Mouse (Mus musculus): Measurements from ENCODE around the gene Ncstn.
A peak's percentile ranks its signal among the peaks of the same experiment; 100 is the strongest.

The Ncstn gene

DNA sequence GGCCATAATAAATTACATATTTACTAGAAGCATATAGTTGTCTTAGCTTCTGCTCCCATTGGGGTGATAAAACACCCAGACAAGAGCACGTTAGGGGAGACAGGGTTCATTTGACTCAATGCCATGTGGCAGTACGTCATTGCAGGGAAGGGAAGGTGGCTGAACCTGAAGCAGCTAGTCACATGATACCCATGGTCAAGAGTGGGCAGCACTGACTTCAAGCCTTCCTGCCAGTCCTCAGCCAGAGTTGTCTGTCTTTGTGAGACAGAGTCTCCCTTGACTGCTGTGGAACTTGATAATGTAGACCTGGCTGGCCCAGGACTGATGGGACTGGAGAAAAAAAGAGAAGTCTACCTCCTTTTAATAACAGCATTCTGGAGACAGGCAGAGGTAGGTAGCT, 40.1 kb upstream of the Ncstn start:
- Histone ChIP-seq H3K27me3 (ENCODE audit: insufficient read depth, low read length) (no peaks in the 10 kb centered on the region), H3K9me3 (ENCODE audit: low read length) (no peaks in the 10 kb centered on the region), H3K36me3 (ENCODE audit: insufficient read depth, low read length) (peaks cover 57% of the 10 kb centered on the region), H3K4me3 (replicated peaks; ENCODE audit: low read length) (no peak overlapping the region), H3K4me1 (replicated peaks; ENCODE audit: low read depth, low read length) (peaks cover 11% of the 10 kb centered on the region)
- TF ChIP-seq NANOG (IDR thresholded peaks at IDR 0.05; ENCODE audit: borderline replicate concordance, low read length) (no peak), CTCF (conservative IDR thresholded peaks at IDR 0.05; ENCODE audit: low read length) (no peak), POU5F1 (IDR thresholded peaks at IDR 0.05; ENCODE audit: borderline replicate concordance, low read length) (no peak)

DNA sequence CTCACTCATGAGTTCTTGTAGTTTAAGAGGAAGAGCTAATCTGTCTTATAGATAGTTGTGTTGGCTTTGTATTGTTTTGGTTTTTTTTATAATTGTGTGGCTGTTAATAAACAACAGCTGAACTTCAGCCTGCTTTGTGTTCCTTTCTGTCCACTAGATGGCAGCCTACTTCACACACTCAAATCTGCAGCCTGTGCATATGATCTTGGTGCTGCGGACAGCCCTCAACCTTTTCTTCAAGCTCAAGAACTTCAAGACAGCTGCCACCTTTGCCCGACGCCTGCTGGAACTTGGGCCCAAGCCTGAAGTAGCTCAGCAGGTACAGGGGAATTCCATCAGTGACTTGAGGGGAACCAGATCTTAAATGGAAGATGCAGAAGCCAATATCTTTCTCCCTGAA, 37.1 kb upstream of the Ncstn start:
- Histone ChIP-seq H3K4me1 (replicated peaks; ENCODE audit: low read depth, low read length) (0 out of 2 replicates have a peak, but pooled peaks cover 3% of the 10 kb centered on the region), H3K27me3 (ENCODE audit: insufficient read depth, low read length) (no peaks in the 10 kb centered on the region), H3K36me3 (ENCODE audit: insufficient read depth, low read length) (peaks cover 87% of the 10 kb centered on the region), H3K4me3 (replicated peaks; ENCODE audit: low read length) (no peak overlapping the region), H3K9me3 (ENCODE audit: low read length) (no peaks in the 10 kb centered on the region)
- TF ChIP-seq NANOG (IDR thresholded peaks at IDR 0.05; ENCODE audit: borderline replicate concordance, low read length) (no peak), CTCF (conservative IDR thresholded peaks at IDR 0.05; ENCODE audit: low read length) (peak; percentile 82)

DNA sequence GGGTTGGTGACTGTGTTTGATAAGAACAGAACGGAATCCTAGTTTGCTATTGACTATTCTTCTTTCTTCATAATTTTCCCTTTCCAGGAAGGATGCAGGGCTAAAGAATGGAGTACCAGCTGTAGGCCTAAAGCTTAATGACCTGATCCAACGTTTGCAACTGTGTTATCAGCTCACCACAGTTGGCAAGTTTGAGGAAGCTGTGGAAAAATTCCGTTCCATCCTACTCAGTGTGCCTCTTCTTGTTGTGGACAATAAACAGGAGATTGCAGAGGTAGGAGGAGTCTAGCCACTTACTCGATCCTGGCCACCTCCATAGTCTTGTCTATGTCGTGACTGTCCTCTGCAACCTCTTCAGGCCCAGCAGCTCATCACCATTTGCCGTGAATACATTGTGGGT, 36.5 kb upstream of the Ncstn start:
- Histone ChIP-seq H3K4me3 (replicated peaks; ENCODE audit: low read length) (no peak overlapping the region), H3K4me1 (replicated peaks; ENCODE audit: low read depth, low read length) (0 out of 2 replicates have a peak, but pooled peaks cover 3% of the 10 kb centered on the region), H3K9me3 (ENCODE audit: low read length) (no peaks in the 10 kb centered on the region), H3K27me3 (ENCODE audit: insufficient read depth, low read length) (no peaks in the 10 kb centered on the region), H3K36me3 (ENCODE audit: insufficient read depth, low read length) (peaks cover 93% of the 10 kb centered on the region)
- TF ChIP-seq POU5F1 (IDR thresholded peaks at IDR 0.05; ENCODE audit: borderline replicate concordance, low read length) (no peak), CTCF (conservative IDR thresholded peaks at IDR 0.05; ENCODE audit: low read length) (no peak), NANOG (IDR thresholded peaks at IDR 0.05; ENCODE audit: borderline replicate concordance, low read length) (no peak)

- Histone ChIP-seq H3K27me3 (ENCODE audit: insufficient read depth, low read length) (no peaks in the 10 kb centered on the region), H3K4me1 (replicated peaks; ENCODE audit: low read depth, low read length) (0 out of 2 replicates have a peak, but pooled peaks cover 3% of the 10 kb centered on the region), H3K9me3 (ENCODE audit: low read length) (no peaks in the 10 kb centered on the region), H3K36me3 (ENCODE audit: insufficient read depth, low read length) (peaks cover 98% of the 10 kb centered on the region), H3K4me3 (replicated peaks; ENCODE audit: low read length) (no peak overlapping the region)
- TF ChIP-seq CTCF (conservative IDR thresholded peaks at IDR 0.05; ENCODE audit: low read length), result no peak
- TF ChIP-seq POU5F1 (IDR thresholded peaks at IDR 0.05; ENCODE audit: borderline replicate concordance, low read length), result no peak
- no peak for TF ChIP-seq NANOG (IDR thresholded peaks at IDR 0.05; ENCODE audit: borderline replicate concordance, low read length)
These were observed 34.4 kb upstream of the Ncstn start for GRCm38 (mm10) chr1:172116948-172117347.

DNA sequence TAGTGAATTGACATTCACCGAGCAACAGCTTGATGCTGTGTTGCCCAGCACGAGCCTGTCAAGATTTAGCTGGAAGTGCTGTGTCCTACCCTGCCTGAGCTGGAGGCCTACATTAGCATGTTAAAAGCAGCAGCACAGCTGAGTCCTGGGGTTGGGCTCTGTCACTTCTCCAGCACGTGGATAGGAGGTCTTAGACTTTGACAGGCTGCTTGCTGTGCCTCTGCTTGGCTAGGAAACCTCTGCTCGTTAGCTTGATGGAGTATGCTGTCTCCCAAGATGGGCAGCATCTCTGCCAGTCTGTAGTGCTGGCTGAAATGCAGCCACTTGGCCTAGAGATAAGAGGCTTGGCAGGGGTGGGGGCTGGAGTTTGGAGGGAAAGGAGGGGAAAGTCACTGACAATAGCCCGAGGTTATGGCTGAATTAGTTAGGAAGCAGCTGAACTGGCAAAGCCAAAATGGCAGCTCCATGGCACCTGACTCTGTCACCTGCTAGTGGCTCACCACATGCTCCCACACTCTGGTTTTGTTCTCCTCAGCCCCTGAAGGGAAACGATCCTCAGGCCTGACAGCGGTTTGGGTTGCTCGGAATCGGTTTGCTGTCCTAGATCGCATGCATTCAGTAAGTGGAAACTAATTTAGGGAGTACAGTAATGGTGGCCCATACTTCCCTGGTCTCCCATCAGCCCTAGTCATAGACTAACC, 25.3 kb upstream of the Ncstn start:
- Histone ChIP-seq H3K36me3 (ENCODE audit: insufficient read depth, low read length) (peaks cover 95% of the 10 kb centered on the region), H3K4me3 (replicated peaks; ENCODE audit: low read length) (no peak overlapping the region), H3K27me3 (ENCODE audit: insufficient read depth, low read length) (no peaks in the 10 kb centered on the region), H3K4me1 (replicated peaks; ENCODE audit: low read depth, low read length) (peaks cover 11% of the 10 kb centered on the region; the same call in 1 of the 2 replicates), H3K9me3 (ENCODE audit: low read length) (no peaks in the 10 kb centered on the region)
- TF ChIP-seq POU5F1 (IDR thresholded peaks at IDR 0.05; ENCODE audit: borderline replicate concordance, low read length) (no peak), CTCF (conservative IDR thresholded peaks at IDR 0.05; ENCODE audit: low read length) (no peak), NANOG (IDR thresholded peaks at IDR 0.05; ENCODE audit: borderline replicate concordance, low read length) (no peak)

DNA sequence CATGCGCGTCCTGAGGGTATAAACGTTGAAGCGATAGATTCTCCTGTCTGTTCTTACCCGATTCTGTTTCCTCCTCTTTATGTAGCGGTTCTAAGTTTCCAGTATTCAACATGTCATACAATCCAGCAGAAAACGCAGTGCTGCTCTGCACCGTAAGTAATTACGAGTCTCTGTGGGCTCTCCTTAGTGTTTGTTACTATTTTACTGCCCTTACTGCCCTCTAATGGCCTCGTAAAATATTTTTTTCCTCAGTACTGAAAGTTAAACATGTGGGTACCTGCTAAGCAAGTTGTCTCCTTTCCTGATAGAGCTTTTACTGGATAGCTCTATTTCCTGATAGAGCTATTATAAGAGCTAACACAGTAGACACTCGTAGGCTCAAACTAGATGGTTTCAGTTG, 22.5 kb upstream of the Ncstn start:
- TF ChIP-seq NANOG (IDR thresholded peaks at IDR 0.05; ENCODE audit: borderline replicate concordance, low read length), result no peak
- TF ChIP-seq CTCF (conservative IDR thresholded peaks at IDR 0.05; ENCODE audit: low read length), result no peak
- H3K4me3 ChIP-seq (replicated peaks; ENCODE audit: low read length), result no peak overlapping the region
- H3K36me3 ChIP-seq (ENCODE audit: insufficient read depth, low read length), result peaks cover 95% of the 10 kb centered on the region
- no peaks in the 10 kb centered on the region for H3K9me3 ChIP-seq (ENCODE audit: low read length)
- H3K27me3 ChIP-seq (ENCODE audit: insufficient read depth, low read length), result no peaks in the 10 kb centered on the region
- peaks cover 11% of the 10 kb centered on the region; the same call in 1 of the 2 replicates for H3K4me1 ChIP-seq (replicated peaks; ENCODE audit: low read depth, low read length)

- Histone ChIP-seq H3K4me3 (replicated peaks; ENCODE audit: low read length) (no peak overlapping the region), H3K27me3 (ENCODE audit: insufficient read depth, low read length) (no peaks in the 10 kb centered on the region), H3K36me3 (ENCODE audit: insufficient read depth, low read length) (peaks cover 91% of the 10 kb centered on the region), H3K9me3 (ENCODE audit: low read length) (no peaks in the 10 kb centered on the region), H3K4me1 (replicated peaks; ENCODE audit: low read depth, low read length) (peaks cover 11% of the 10 kb centered on the region; the same call in 1 of the 2 replicates)
- TF ChIP-seq POU5F1 (IDR thresholded peaks at IDR 0.05; ENCODE audit: borderline replicate concordance, low read length) (no peak), NANOG (IDR thresholded peaks at IDR 0.05; ENCODE audit: borderline replicate concordance, low read length) (no peak), CTCF (conservative IDR thresholded peaks at IDR 0.05; ENCODE audit: low read length) (no peak)
These were observed 21.0 kb upstream of the Ncstn start for GRCm38 (mm10) chr1:172103619-172104018.

GRCm38 (mm10) chr1:172099325-172100033, 16.9 kb upstream of the Ncstn start:
- Histone ChIP-seq H3K4me3 (replicated peaks; ENCODE audit: low read length) (no peak overlapping the region), H3K36me3 (ENCODE audit: insufficient read depth, low read length) (peaks cover 75% of the 10 kb centered on the region), H3K4me1 (replicated peaks; ENCODE audit: low read depth, low read length) (peaks cover under 1% of the 10 kb centered on the region; the same call in 1 of the 2 replicates), H3K27me3 (ENCODE audit: insufficient read depth, low read length) (no peaks in the 10 kb centered on the region), H3K9me3 (ENCODE audit: low read length) (no peaks in the 10 kb centered on the region)
- TF ChIP-seq POU5F1 (IDR thresholded peaks at IDR 0.05; ENCODE audit: borderline replicate concordance, low read length) (no peak), NANOG (IDR thresholded peaks at IDR 0.05; ENCODE audit: borderline replicate concordance, low read length) (no peak), CTCF (conservative IDR thresholded peaks at IDR 0.05; ENCODE audit: low read length) (no peak)
